Mouse (Mus musculus) thymus, adult 2 months (tissue): ENCODE measurements around the gene Ifi211. TPM values are rescaled to one million over a fixed set of nuclear protein-coding genes. Genes with fewer than 3 reads are reported as not detected.
"Not testable (repeated sequence)": the region's sequence is repeated elsewhere in the genome, so short reads cannot be mapped to it uniquely, and the experiment has no call there.

Experiments
- DNase-seq: peaks from one replicate; pipeline ENCODE4 v3.0.0; 2021
- H3K27ac ChIP-seq: fragments of 200-500 bp; 2 replicates; pipeline ENCODE4 v1.5.1; 2012; ENCODE audit warnings: low read length, control low read depth; ENCODE audit not compliant: control insufficient read depth, insufficient read depth
- H3K27me3 ChIP-seq: fragments of 200-500 bp; 2 replicates; pipeline ENCODE4 v1.6.1; 2012; ENCODE audit warnings: mild to moderate bottlenecking, low read length, moderate library complexity, mixed read lengths; ENCODE audit not compliant: control insufficient read depth, insufficient read depth
- H3K36me3 ChIP-seq: fragments of 200-500 bp; 2 replicates; pipeline ENCODE4 v1.6.1; 2012; ENCODE audit warnings: mild to moderate bottlenecking, low read length, moderate library complexity; ENCODE audit not compliant: control insufficient read depth, insufficient read depth
- H3K4me1 ChIP-seq: fragments of 200-500 bp; replicated peaks from 2 replicates; pipeline ENCODE4 v1.6.1; 2012; ENCODE audit warnings: low read length; ENCODE audit not compliant: control insufficient read depth, insufficient read depth
- H3K4me3 ChIP-seq: fragments of 200-500 bp; 2 replicates; pipeline ENCODE4 v1.5.1; 2012; ENCODE audit warnings: mild to moderate bottlenecking, low read length, control low read depth, moderate library complexity; ENCODE audit not compliant: control insufficient read depth, insufficient read depth
- CTCF ChIP-seq: fragments of 200-500 bp; IDR thresholded peaks from 2 replicates; pipeline ENCODE4 v1.5.1; 2012; ENCODE audit warnings: mild to moderate bottlenecking, control low read depth, low read length, moderate library complexity, borderline replicate concordance; ENCODE audit not compliant: control insufficient read depth, poor library complexity, insufficient read depth; ENCODE audit errors: extremely low read depth
- POLR2A ChIP-seq: fragments of 200-500 bp; IDR thresholded peaks from 2 replicates; pipeline ENCODE4 v1.6.1; 2012; ENCODE audit warnings: mild to moderate bottlenecking, low read length, control low read depth, moderate library complexity; ENCODE audit not compliant: control insufficient read depth, poor library complexity, insufficient read depth; ENCODE audit errors: extremely low read depth
- WGBS: fragments of 180-500 bp; shearing (Covaris S2); methylation state at CpG from one replicate; pipeline ENCODE4 v1.1.7; 2018; 5-methylcytosine and 5-hydroxymethylcytosine counted together
- polyA plus RNA-seq: library from polyadenylated mRNA; depleted of rRNA; stranded (reverse); fragments of >200 nt; gene quantifications from 2 replicates; pipeline ENCODE4 v1.2.3, GENCODE M21; 2012; rRNA removed

Gene Ifi211
- polyA plus RNA-seq, result 2.2 and 2.8 TPM in 2 replicates

DNA sequence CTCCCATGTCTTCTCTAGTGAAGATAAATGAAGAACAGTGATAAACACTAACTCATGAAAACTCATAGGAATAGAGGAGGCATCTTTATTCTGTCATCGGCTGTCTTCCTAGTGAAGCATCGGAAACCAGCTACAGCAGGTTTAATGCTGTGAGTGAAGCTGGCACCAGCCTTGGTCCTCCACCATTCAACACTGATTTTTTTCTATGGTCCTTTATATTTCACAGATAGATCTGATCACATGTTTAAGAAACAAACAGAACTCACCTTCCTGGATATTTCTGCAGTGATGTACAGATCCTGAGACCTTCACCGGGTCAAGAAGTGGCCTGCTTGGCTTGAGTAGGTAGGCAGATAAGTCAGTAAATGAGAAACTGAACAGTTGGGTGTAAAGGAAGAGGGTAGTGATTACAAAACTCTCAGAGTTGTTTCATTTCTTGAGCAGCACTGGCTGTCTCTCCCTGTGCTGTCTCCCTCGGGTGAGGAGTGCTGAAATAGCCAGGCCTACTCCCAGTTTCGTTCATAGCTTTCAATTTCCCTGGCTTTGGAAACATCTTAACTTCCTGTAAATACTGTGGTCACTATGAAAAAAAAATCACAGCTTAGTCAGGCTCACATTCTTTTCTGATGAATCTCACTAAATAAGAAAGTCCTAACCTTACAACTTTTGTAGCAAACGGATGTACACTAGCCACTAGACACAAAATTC is at the start of gene Ifi211:
TSS of gene Ifi211 (minus strand) at position 499 of the 708 bp plus-strand sequence.
- H3K36me3 ChIP-seq, DNase-seq, H3K4me1 ChIP-seq, H3K4me3 ChIP-seq, H3K27ac ChIP-seq, H3K27me3 ChIP-seq: not testable (repeated sequence)
- WGBS, result 72% methylated on average over 6 of the region's 6 CpGs

DNA sequence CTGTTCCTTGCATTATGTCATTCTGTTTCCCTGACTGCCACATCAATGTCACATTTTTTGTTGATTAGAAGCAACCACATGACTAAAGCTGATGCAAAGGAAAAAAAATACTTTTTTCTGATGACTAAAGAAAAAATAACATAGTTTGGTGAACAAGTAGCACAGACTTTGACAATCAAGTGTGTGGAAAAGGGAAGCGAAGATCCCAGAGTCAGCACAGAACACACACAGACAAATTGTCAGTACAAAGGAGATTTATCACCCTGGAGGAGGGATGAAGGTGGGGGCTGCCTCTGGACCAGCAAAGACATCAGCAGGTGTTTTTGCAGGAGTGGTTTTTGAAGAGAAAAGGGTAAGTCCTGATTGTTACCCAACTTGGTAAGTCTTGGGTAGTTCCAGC is 48.6 kb upstream of the Ifi211 start:
- H3K36me3 ChIP-seq, H3K4me1 ChIP-seq, H3K4me3 ChIP-seq, H3K27ac ChIP-seq, H3K27me3 ChIP-seq, DNase-seq: not testable (repeated sequence)
- WGBS, result 84% methylated on average over 1 of the region's 1 CpGs

DNA sequence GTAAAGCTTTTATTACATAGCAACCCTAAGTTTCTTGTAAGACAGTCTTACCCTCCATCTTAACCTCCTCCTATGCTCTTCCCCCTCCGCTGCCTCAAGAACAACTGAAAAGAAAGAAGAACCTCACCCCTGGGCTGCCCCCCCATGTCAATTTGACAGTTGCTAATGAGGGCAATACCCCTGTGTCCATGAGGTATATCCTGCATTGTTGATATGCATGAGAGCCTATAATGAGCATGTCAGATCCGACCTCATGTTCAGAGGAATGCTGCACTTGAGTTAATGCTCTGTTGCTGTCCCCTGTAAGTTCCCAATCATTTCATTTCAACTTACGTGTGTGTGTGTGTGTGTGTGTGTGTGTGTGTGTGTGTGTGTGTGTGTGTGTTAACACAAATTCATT is 47.2 kb upstream of the Ifi211 start:
- H3K4me3 ChIP-seq, H3K36me3 ChIP-seq, H3K27me3 ChIP-seq, H3K4me1 ChIP-seq, H3K27ac ChIP-seq, DNase-seq: not testable (repeated sequence)
- 97% methylated on average over 3 of the region's 3 CpGs for WGBS

DNA sequence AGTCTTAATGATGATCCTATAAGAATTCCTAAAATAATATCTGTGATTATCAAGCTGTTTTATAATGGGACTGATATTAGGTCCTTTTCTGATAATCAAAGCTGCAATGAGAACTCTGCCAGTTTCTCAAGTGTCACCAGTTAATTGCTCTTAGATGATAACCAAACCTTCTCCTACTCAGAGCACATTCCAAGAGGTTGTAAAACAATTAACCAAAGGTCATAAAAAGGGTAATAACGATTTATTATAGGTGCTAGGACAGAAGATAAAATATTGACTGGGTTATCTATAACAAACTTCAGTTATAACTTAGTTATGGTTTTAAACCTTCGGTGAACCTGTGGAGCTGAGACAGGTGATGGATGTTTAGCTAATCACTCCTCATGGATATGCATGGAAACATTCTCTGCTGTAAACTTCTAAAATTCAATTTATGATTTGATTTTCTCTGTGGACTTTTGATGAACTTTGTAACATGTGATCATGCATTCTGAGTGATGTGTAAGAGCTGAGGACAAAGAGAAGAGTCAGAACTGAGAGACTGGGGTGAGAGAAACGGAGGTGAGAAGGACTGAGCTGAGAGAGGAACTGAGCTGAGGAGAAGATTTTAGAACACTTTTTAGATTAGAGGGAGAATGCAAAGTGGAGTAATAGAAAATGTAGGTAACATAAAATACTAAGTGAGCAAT is 43.1 kb upstream of the Ifi211 start:
- 90% methylated on average over 3 of the region's 3 CpGs for WGBS
- not testable (repeated sequence) for H3K27ac ChIP-seq, H3K4me1 ChIP-seq, DNase-seq, H3K4me3 ChIP-seq, H3K36me3 ChIP-seq, H3K27me3 ChIP-seq

DNA sequence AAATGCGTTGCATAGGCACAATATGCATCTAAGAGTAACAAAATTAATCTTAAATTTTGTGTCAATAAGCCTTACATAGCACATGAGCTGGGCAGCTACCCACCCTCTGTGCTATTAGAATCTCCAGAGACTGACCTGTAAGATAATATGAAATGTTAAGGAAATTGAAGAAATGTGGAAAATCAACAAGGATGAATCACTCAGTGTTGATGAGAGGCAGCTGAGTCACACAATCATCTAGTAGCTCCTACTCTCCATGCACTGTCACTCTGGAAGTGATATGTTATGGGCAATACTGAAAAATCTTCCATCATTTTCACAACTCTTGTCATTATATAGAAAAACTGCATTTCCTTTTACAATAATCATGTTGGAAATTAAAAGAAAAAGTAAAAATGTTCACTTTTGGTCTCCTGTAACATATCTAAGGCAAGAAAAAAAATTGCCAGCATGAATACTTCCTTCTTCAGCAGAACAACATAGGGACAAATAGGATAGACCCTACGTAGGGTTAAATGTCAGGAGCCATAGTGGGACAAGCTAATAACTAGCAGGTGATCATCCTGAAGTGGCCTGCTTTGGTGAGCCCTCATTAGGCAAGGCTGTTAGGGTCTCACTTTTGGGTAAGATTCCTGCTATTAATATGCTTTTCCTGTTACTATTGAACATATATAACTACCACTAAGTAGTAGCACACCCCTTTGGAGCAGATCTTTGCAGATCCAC is 42.4 kb upstream of the Ifi211 start:
- 95% methylated on average over 2 of the region's 2 CpGs for WGBS
- H3K27ac ChIP-seq, result no peak overlapping the region

DNA sequence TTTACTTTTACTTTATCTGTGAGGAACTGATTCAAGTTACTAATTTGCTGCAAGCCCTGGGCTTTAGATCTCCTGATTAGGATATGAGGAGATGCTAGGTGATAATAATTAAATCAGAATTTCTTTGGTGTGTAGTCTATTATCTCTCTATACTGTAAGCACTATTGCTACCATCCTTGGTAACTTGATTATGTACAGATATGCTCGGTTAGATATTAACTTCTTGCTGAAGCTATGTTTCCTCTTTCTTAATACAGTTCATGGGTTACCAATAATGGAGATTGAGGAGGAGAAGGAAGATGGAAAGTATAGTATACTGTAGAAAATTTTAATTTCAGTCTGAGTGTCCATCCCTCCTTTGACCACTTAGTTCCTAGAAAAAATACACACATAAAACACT is 40.7 kb upstream of the Ifi211 start:
- Histone ChIP-seq H3K4me3 (no peak overlapping the region), H3K4me1 (0 out of 2 replicates have a peak, but pooled peaks cover 3% of the 10 kb centered on the region), H3K27me3 (no peaks in the 10 kb centered on the region), H3K36me3 (no peaks in the 10 kb centered on the region), H3K27ac (no peak overlapping the region)
- WGBS, result 98% methylated on average over 1 of the region's 1 CpGs
- TF ChIP-seq POLR2A (no peak), CTCF (no peak)
- DNase-seq, result no peak

More for the DNA sequence above, 42.4 kb upstream of the Ifi211 start:
- Histone ChIP-seq H3K36me3 (no peaks in the 10 kb centered on the region), H3K27me3 (no peaks in the 10 kb centered on the region), H3K4me3 (no peak overlapping the region), H3K4me1 (no peaks in the 10 kb centered on the region)
- TF ChIP-seq POLR2A (no peak), CTCF (no peak)
- no peak for DNase-seq

DNA sequence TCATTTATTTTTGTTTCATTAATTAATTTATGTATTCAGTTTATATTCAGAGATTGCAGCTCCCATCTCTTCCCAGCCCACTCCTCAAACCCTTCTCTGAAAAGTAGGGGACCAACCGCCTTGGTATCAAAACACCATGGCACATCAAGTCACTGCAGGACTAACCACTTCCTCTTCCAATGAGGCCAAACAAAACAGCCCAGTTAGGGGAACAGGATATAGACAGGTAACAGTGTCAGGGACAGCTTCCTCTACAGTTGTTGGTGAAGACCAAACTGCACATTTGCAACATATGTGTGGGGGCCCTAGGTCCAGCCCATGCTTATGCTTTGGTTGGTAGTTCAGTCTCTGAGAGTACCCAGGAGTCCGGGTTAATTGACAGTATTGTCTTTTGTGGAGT is 36.2 kb upstream of the Ifi211 start:
- DNase-seq, result not testable (repeated sequence)
- WGBS, result 9% methylated on average over 2 of the region's 2 CpGs

DNA sequence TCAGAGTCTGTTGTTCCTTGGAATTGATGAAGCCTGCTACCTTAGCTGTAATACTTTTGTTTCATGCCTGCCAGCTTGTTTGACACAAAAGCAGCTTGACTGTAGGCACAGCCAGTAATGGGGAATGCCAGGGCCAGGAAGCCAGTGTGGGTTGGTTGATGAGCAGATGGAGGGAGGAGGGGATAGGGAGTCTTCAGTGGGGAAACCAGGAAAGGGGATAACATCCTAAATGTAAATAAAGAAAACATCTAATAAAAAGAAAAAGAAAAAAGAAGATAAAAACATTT is 29.9 kb upstream of the Ifi211 start:
- H3K4me3 ChIP-seq, DNase-seq, H3K36me3 ChIP-seq, H3K27ac ChIP-seq, H3K27me3 ChIP-seq, H3K4me1 ChIP-seq: not testable (repeated sequence)

More for the DNA sequence above, 36.2 kb upstream of the Ifi211 start:
- H3K4me1 ChIP-seq, H3K4me3 ChIP-seq, H3K36me3 ChIP-seq, H3K27ac ChIP-seq, H3K27me3 ChIP-seq: not testable (repeated sequence)

DNA sequence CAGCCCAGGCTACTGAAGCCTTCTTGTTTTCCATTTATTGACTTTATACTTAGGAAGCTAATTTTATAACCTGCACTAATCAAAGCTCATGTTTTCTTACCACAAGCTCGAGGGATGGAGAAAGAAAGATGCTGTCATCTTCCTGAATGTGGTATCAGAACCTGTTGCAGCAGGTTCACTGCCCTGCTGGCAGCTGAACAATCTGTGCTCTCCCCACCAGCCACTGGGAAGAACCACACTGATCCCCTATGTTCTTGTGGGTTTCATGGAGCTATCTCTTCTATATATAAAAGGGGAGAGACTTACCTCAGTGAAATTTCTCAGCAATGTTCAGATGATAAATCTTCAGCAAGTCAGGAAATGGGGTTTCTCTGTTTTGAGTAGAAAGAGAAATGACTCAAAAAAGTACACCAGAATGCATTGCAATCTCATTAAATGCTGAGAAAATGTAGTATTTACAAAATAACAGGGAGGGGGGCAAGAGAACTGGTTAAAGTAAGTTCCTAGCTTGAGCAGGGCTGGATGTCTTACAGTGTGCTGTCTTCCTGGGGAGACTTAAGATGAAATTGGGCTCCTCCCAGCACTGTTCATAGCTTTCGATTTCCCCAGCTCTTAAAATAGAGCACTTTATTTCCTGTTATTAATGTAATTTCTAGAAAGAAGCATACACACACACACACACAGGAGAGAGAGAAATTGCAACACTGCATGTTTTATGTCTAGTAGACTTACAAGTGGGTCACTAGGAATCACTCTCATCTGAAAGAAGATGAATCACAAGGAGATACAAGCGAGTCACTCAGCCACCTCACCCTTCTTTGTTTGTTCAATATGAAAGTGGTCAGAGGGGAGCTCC is 29.3 kb upstream of the Ifi211 start, which contains the start of the genes Mndal and Ifi203:
TSS of gene Mndal (minus strand) at position 568 of the 856 bp plus-strand sequence.
TSS of gene Ifi203 (minus strand) at position 749 of the 856 bp plus-strand sequence.
- not testable (repeated sequence) for H3K36me3 ChIP-seq, H3K4me1 ChIP-seq, H3K27me3 ChIP-seq, DNase-seq
- Histone ChIP-seq H3K27ac (peak within 1 kb of the TSS; percentile 80), H3K4me3 (peak within 1 kb of the TSS; percentile 18)
- WGBS, result 2% methylated on average over 3 of the region's 3 CpGs
